Mouse (Mus musculus) kidney, adult 11 months (tissue): Measurements from ENCODE around the gene Gm28372.

ENCODE experiments used
- DNase-seq: peaks from one replicate; pipeline ENCODE4 v3.0.0; 2022

The Gm28372 gene

DNA sequence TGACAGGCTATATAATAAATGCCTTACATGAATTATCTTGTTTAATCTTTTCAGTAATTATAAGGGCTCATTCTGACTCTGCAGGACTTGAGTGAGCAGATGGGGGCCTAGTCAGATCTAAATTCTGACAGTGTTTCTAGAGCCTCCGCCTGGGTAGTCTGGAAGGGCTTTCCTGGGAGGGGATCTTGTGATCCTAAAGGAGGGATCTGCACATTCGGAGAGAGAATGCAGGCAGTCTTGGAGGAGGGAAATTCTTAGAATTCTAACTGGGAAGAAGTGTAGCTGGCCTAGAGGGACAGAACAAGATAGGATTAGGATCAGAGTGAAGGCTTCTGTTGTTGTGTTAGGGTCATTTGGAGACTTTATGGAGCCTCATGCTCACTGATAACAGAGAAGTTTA, 47.2 kb downstream of the Gm28372 start:
- no peak for DNase-seq

DNA sequence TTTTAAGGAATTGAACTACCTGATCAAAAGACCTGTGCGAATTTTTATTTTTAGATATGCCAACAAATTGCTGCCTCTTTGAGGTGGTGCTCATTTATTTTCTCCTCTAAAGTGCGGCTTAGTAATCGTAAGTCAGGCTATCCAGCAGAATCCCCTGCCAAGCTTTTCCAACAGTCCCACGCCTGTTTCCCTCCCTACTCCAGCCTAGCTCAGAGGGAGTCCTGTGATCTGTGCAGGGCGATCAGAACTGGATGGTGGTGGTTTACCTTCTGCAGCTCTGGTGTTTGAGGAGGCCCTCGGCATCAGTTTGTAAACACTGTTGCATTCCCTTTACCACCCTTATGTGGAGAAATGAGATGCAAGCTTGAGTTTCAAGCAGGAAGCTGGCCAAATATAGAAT, 48.4 kb downstream of the Gm28372 start:
- no peak for DNase-seq

DNA sequence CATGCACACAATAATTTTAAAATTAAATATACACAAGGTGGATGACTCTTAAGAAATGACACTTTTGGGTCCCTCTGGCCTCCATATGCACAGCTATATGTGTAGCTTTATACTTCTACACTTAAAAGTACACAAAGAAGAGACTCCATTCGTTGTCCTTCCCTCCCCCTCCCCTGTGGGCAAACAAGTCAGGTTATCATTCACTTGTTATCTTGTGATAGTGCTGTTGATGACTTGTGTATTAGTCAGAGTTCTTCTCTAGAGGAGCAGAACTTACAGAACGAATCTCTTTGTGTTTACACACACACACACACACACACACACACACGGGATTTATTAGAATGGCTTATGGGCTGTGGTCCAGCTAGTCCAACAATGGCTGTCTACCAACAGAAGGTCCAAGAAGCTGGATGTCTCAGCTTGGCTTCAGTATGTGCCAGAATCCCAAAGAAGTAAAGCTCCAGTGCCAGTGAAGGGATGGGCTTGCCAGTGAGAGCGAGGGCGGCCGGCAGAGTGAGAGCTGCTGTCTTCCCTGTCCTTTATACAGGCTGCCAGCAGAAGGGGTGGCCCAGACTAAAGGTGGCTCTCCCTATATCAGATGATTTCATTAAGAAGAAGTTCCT, 49.8 kb downstream of the Gm28372 start:
- DNase-seq, result no peak
